Mouse (Mus musculus): ENCODE data around the gene B3gat1.

GRCm38 (mm10) chr9:26798205-26798604, 64.7 kb downstream of the B3gat1 start:
- TF ChIP-seq CTCF (IDR thresholded peaks at IDR 0.05; ENCODE audit: control insufficient read depth, insufficient read depth, insufficient read length) (no peak), MYOD1 (IDR thresholded peaks at IDR 0.05; ENCODE audit: control insufficient read depth, insufficient read length, low read depth) (no peak), USF1 (IDR thresholded peaks at IDR 0.05; ENCODE audit: low read depth) (no peak), FOSL1 (IDR thresholded peaks at IDR 0.05; ENCODE audit: insufficient read depth, low read length, poor library complexity, severe bottlenecking) (no peak), MYOG (IDR thresholded peaks at IDR 0.05; ENCODE audit: control insufficient read depth, extremely low read depth, insufficient read length) (no peak)

Data from C2C12 (cell line).